Mouse (Mus musculus) limb, embryonic 12.5 days (tissue): Measurements from ENCODE around the gene Gsg1l. TPM values are rescaled to one million over a fixed set of nuclear protein-coding genes. Genes with fewer than 3 reads are reported as not detected.

Experiments
- ATAC-seq: fragments of 200-750 bp; cut with Nextera tagmentation; 2 replicates; pipeline ENCODE4 v1.8.0; 2017; ENCODE audit warnings: low read depth, moderate TSS enrichment; ENCODE audit not compliant: insufficient number of reproducible peaks, insufficient read depth, low FRiP score, low TSS enrichment
- H3K27ac ChIP-seq: fragments of 300-500 bp; sonication (generic); 2 replicates; pipeline ENCODE4 v1.5.1; 2016; ENCODE audit warnings: mild to moderate bottlenecking, moderate library complexity
- H3K27me3 ChIP-seq: fragments of 300-500 bp; sonication (generic); 2 replicates; pipeline ENCODE4 v1.6.1; 2016; ENCODE audit warnings: mild to moderate bottlenecking, moderate library complexity
- H3K36me3 ChIP-seq: fragments of 300-500 bp; sonication (generic); 2 replicates; pipeline ENCODE4 v1.6.1; 2016; ENCODE audit warnings: mild to moderate bottlenecking, moderate library complexity
- H3K4me1 ChIP-seq: fragments of 300-500 bp; sonication (generic); replicated peaks from 2 replicates; pipeline ENCODE4 v1.6.1; 2016
- H3K4me2 ChIP-seq: fragments of 300-500 bp; sonication (generic); 2 replicates; pipeline ENCODE4 v1.6.1; 2016; ENCODE audit warnings: mild to moderate bottlenecking, moderate library complexity
- H3K4me3 ChIP-seq: fragments of 300-500 bp; sonication (generic); replicated peaks from 2 replicates; pipeline ENCODE4 v1.5.1; 2016; ENCODE audit warnings: mild to moderate bottlenecking
- H3K9ac ChIP-seq: fragments of 300-500 bp; sonication (generic); replicated peaks from 2 replicates; pipeline ENCODE4 v1.6.1; 2016; ENCODE audit warnings: mild to moderate bottlenecking, moderate library complexity
- H3K9me3 ChIP-seq: fragments of 300-500 bp; sonication (generic); 2 replicates; pipeline ENCODE4 v1.6.1; 2016; ENCODE audit warnings: mild to moderate bottlenecking, moderate library complexity
- WGBS: fragments of 180-500 bp; shearing (Covaris S2); methylation state at CpG from one replicate; pipeline ENCODE4 v1.1.7; 2016; 5-methylcytosine and 5-hydroxymethylcytosine counted together
- polyA plus RNA-seq: library from polyadenylated mRNA; unstranded; fragments of >200 nt; fragmentation: Nextera tagmentation; extraction: Ambion mirVana; gene quantifications from 2 replicates; pipeline ENCODE4 v1.2.1, GENCODE M21; 2016

The Gsg1l gene
- polyA plus RNA-seq, 1 experiment from 2014 or later, result 0.83 TPM

- Histone ChIP-seq H3K4me1 (peaks cover 25% of the 10 kb centered on the region), H3K4me2 (no peak overlapping the region), H3K9me3 (no peaks in the 10 kb centered on the region), H3K9ac (no peak overlapping the region), H3K27ac (no peak overlapping the region), H3K27me3 (peaks cover 5% of the 10 kb centered on the region; the same call in 1 of the 2 replicates), H3K36me3 (no peaks in the 10 kb centered on the region), H3K4me3 (no peak overlapping the region)
- ATAC-seq, result no peak
- WGBS, result 57% methylated on average over 5 of the region's 5 CpGs
These were observed 76.9 kb downstream of the Gsg1l start for GRCm38 (mm10) chr7:126005274-126005673.

DNA sequence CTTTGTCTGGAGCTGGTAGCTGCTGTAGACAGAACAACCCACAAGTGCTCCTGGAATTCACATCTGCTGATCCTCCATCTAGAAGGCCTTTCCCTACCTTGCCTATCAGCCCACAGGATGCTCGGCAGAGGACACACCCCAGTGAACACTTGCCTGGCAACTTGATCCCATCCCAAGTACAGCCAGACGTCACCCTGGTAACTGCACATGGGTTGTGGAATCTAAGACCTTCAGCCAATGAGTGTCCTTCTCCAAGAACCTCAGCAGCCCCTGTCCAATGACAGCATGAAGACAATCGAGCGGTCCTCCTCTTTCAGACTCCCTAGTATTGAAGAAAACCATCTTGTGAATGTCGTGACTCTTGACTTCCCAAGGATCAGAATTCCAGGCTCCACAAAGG is 80.5 kb downstream of the Gsg1l start:
- ATAC-seq, result no peak
- 62% methylated on average over 5 of the region's 5 CpGs for WGBS
- Histone ChIP-seq H3K4me1 (peaks cover 10% of the 10 kb centered on the region), H3K36me3 (no peaks in the 10 kb centered on the region), H3K9me3 (no peaks in the 10 kb centered on the region), H3K4me3 (no peak overlapping the region), H3K27ac (no peak overlapping the region), H3K9ac (no peak overlapping the region), H3K4me2 (no peak overlapping the region), H3K27me3 (no peaks in the 10 kb centered on the region)

GRCm38 (mm10) chr7:125999921-126000320 is 82.3 kb downstream of the Gsg1l start:
- H3K27me3 ChIP-seq, result no peaks in the 10 kb centered on the region
- H3K4me2 ChIP-seq, result no peak overlapping the region
- peaks cover 10% of the 10 kb centered on the region for H3K4me1 ChIP-seq
- no peak overlapping the region for H3K27ac ChIP-seq
- H3K9me3 ChIP-seq, result peaks cover 5% of the 10 kb centered on the region; the same call in 1 of the 2 replicates
- H3K36me3 ChIP-seq, result no peaks in the 10 kb centered on the region
- H3K4me3 ChIP-seq, result no peak overlapping the region
- no peak overlapping the region for H3K9ac ChIP-seq
- ATAC-seq, result no peak
- WGBS, result 91% methylated on average over 3 of the region's 3 CpGs

DNA sequence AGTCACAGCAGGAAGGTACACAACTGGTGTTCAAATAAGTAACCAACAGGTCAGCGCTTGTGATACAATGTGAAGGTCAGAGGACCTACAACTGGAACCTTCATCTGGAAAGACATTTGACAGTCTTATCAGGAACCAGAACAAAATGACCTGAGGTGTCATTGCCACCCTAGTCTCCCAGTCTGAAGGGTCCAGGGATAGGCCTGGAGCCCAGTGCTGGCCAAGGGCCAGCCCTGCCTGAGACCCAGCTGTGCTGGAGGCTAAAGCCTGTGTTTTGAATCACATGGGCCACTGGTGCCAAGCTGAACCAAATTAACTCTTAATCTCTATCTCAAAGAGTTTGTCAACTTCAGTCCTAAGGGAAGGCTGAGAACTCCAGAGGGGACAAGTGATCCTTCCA is 86.1 kb downstream of the Gsg1l start:
- ATAC-seq, result no peak
- Histone ChIP-seq H3K36me3 (no peaks in the 10 kb centered on the region), H3K27me3 (no peaks in the 10 kb centered on the region), H3K9ac (no peak overlapping the region), H3K4me3 (no peak overlapping the region), H3K9me3 (peaks cover 5% of the 10 kb centered on the region; the same call in 1 of the 2 replicates), H3K27ac (no peak overlapping the region), H3K4me2 (no peak overlapping the region), H3K4me1 (no peaks in the 10 kb centered on the region)
- 98% methylated on average over 1 of the region's 1 CpGs for WGBS

DNA sequence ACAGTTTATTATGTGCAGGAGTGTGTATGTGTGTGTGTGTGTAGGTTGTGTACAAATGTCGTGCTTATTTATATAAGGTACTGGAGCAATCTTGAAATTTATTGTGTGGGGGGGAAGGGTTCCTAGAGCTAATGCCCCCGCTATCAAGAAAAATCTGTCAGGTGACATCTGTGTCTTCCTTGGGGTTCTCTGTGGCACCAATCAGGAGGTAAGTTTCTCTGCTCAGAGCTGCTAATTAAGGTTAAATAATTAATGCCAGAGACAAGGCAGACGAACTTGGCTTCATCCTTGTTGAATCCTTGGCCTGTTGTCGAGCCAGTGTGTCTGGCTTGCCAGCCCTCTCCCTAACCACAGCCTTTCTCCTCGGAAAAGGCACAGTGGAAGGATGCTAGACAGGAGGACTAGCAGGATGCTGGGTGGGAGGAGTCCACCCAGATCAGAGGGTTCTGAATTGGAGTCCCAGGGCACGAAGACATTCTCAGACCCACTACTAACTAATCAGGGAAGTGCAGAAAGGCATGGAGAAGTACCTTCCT is 89.8 kb downstream of the Gsg1l start:
- Histone ChIP-seq H3K4me3 (no peak overlapping the region), H3K9ac (no peak overlapping the region), H3K27me3 (no peaks in the 10 kb centered on the region), H3K4me2 (no peak overlapping the region), H3K27ac (no peak overlapping the region), H3K36me3 (no peaks in the 10 kb centered on the region), H3K4me1 (peaks cover 5% of the 10 kb centered on the region; the same call in 1 of the 2 replicates), H3K9me3 (peaks cover 5% of the 10 kb centered on the region; the same call in 1 of the 2 replicates)
- 59% methylated on average over 6 of the region's 6 CpGs for WGBS
- ATAC-seq, result no peak

GRCm38 (mm10) chr7:125991846-125992245 is 90.4 kb downstream of the Gsg1l start:
- H3K4me3 ChIP-seq, result no peak overlapping the region
- WGBS, result 44% methylated on average over 2 of the region's 2 CpGs
- no peak overlapping the region for H3K27ac ChIP-seq
- peaks cover 5% of the 10 kb centered on the region; the same call in 1 of the 2 replicates for H3K9me3 ChIP-seq
- H3K36me3 ChIP-seq, result no peaks in the 10 kb centered on the region
- H3K4me2 ChIP-seq, result no peak overlapping the region
- no peak overlapping the region for H3K9ac ChIP-seq
- peaks cover 5% of the 10 kb centered on the region; the same call in 1 of the 2 replicates for H3K4me1 ChIP-seq
- H3K27me3 ChIP-seq, result no peaks in the 10 kb centered on the region
- ATAC-seq, result no peak

DNA sequence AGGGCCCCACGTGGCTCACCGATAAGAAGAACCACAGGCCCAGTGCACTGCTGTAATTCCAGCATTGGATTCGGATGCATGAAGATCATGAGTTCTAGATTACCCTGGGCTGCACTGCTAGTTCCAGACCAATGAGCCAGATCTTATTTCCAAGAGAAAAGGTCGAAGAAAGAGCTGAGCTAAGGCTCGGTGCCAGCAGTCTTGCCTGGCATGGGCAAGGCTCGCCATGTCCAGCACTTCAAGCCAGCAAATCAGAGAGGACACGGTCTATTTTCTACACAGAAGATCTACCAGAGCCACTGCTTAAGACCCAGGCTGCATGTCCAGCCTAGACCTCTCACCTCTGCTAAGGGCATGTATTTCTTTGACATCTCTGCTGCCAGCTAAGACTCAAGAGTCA is 92.2 kb downstream of the Gsg1l start:
- H3K4me3 ChIP-seq, result no peak overlapping the region
- WGBS, result 84% methylated on average over 7 of the region's 7 CpGs
- peaks cover 5% of the 10 kb centered on the region; the same call in 1 of the 2 replicates for H3K4me1 ChIP-seq
- no peaks in the 10 kb centered on the region for H3K36me3 ChIP-seq
- no peak for ATAC-seq
- H3K4me2 ChIP-seq, result no peak overlapping the region
- H3K9me3 ChIP-seq, result no peaks in the 10 kb centered on the region
- H3K27me3 ChIP-seq, result no peaks in the 10 kb centered on the region
- H3K9ac ChIP-seq, result no peak overlapping the region
- no peak overlapping the region for H3K27ac ChIP-seq

DNA sequence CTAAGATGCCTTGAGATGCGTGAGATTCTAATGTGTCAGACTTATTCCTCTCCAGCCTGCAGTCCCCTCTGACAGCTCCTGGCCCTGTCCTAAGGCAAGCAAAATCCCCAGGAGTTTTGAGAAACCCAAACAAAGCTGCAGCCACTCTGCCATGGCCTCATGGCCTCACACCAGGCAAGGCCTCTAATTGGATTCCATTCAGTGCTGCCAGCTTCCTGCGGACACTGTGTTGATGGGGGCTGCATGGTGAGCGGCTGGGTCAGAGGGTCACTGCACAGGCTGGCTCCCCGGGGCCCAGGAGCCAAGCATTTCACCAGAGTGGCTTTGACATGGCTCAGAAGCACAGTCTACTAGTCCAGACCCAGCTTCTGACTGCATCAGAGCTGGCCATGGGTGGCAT is 92.7 kb downstream of the Gsg1l start:
- H3K4me1 ChIP-seq, result peaks cover 8% of the 10 kb centered on the region; the same call in 1 of the 2 replicates
- H3K9ac ChIP-seq, result no peak overlapping the region
- ATAC-seq, result no peak
- 37% methylated on average over 4 of the region's 4 CpGs for WGBS
- no peaks in the 10 kb centered on the region for H3K9me3 ChIP-seq
- H3K27me3 ChIP-seq, result no peaks in the 10 kb centered on the region
- no peak overlapping the region for H3K27ac ChIP-seq
- H3K4me2 ChIP-seq, result no peak overlapping the region
- no peaks in the 10 kb centered on the region for H3K36me3 ChIP-seq
- H3K4me3 ChIP-seq, result no peak overlapping the region

GRCm38 (mm10) chr7:125988326-125988725 is 93.9 kb downstream of the Gsg1l start:
- Histone ChIP-seq H3K9ac (no peak overlapping the region), H3K4me1 (peaks cover 13% of the 10 kb centered on the region; the same call in 1 of the 2 replicates), H3K4me3 (no peak overlapping the region), H3K4me2 (no peak overlapping the region), H3K27ac (no peak overlapping the region), H3K36me3 (no peaks in the 10 kb centered on the region), H3K9me3 (no peaks in the 10 kb centered on the region), H3K27me3 (no peaks in the 10 kb centered on the region)
- 86% methylated on average over 3 of the region's 3 CpGs for whole genome bisulfite sequencing
- no peak for ATAC-seq

DNA sequence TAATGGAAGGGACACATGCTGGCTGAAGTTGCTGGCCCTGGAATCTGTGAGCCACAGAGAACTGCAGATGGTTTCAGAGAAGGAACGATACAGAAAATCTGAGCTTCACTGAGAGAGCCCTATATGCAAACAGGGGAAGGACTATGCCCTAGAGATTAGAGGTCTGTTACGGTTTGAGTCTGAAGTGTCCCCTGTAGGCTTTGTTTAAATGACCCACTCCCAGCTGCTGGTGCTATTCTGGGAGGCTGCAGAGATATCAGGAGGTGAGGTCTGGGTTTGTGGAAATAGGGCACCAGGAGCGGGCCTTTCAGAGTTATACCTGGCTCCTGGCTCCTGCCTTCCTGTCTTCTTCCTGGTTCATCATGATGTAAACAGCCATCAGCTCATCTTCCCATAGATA is 95.1 kb downstream of the Gsg1l start:
- Histone ChIP-seq H3K4me1 (peaks cover 13% of the 10 kb centered on the region; the same call in 1 of the 2 replicates), H3K27ac (no peak overlapping the region), H3K9ac (no peak overlapping the region), H3K9me3 (no peaks in the 10 kb centered on the region), H3K27me3 (no peaks in the 10 kb centered on the region), H3K4me2 (no peak overlapping the region), H3K36me3 (no peaks in the 10 kb centered on the region), H3K4me3 (no peak overlapping the region)
- 75% methylated on average over 3 of the region's 3 CpGs for WGBS
- ATAC-seq, result no peak

DNA sequence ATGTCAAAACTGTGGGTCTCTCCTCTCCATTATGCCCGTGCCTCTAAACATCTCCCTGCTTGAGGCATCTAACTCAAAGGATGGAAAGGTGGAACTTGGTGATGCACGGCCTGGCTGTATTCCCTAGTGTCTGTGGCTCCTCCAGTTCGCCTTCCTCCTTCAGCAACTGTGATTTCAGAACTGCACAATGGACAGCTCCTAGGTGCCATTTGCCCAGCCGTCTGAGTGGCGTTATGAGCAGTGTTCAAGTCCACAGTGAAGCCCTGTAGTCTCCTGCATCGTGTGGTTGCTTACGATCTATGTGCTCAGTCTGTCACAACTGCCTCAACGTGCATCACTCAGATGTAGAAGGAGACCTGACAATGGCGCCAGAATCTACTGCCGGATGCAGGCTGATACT is 96.6 kb downstream of the Gsg1l start:
- H3K9me3 ChIP-seq, result no peaks in the 10 kb centered on the region
- H3K4me3 ChIP-seq, result no peak overlapping the region
- no peak for ATAC-seq
- no peaks in the 10 kb centered on the region for H3K36me3 ChIP-seq
- H3K9ac ChIP-seq, result no peak overlapping the region
- peaks cover 13% of the 10 kb centered on the region; the same call in 1 of the 2 replicates for H3K4me1 ChIP-seq
- H3K4me2 ChIP-seq, result no peak overlapping the region
- no peaks in the 10 kb centered on the region for H3K27me3 ChIP-seq
- WGBS, result 63% methylated on average over 10 of the region's 10 CpGs
- H3K27ac ChIP-seq, result no peak overlapping the region
